Mouse (Mus musculus): ENCODE measurements around the gene Kmt5a.

GRCm38 (mm10) chr5:124485654-124486053, 45.9 kb downstream of the Kmt5a start:
- no peak for TF ChIP-seq POLR2A (IDR thresholded peaks at IDR 0.05; ENCODE audit: control insufficient read depth, extremely low read depth, insufficient read depth, low read length, poor library complexity)
- TF ChIP-seq CTCF (IDR thresholded peaks at IDR 0.05; ENCODE audit: borderline replicate concordance, control insufficient read depth, extremely low read depth, insufficient read depth, low read length, poor library complexity), result no peak
